Mouse (Mus musculus) inflammation-experienced regulatory T-cells, adult 6 months (primary cell): Measurements from ENCODE around the gene Fam24a. TPM values are rescaled to one million over a fixed set of nuclear protein-coding genes. Genes with fewer than 3 reads are reported as not detected.

Experiments used
- ATAC-seq: one replicate; pipeline ENCODE4 v1.8.0; 2017
- polyA plus RNA-seq, 3 experiments: library from polyadenylated mRNA; unstranded; fragments of 100-300 nt; shearing (Covaris generic); gene quantifications; one replicate each; pipeline ENCODE4 v1.2.1; 2017

Gene Fam24a
- polyA plus RNA-seq = not detected

DNA sequence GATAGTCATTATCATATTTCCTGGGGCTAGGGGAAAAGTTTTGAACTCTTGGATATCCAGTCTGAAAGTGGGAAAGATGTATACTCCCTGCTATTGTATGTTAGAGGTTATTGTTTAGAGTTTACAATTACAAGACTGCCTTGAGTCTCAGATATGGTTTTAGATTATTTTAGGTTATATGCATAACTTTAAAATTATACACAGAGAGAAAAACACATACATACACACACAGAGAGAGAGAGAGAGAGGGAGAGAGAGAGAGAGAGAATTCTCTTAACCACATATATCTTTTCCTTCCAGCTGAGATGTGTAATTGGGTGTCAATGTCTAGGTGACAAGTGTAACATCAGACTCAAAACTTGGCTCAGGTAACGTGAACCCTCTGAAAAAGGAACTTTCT lies at the start of gene Fam24a:
TSS of gene Fam24a (plus strand) at position 301 of the 400 bp plus-strand sequence.
- ATAC-seq = no peak

DNA sequence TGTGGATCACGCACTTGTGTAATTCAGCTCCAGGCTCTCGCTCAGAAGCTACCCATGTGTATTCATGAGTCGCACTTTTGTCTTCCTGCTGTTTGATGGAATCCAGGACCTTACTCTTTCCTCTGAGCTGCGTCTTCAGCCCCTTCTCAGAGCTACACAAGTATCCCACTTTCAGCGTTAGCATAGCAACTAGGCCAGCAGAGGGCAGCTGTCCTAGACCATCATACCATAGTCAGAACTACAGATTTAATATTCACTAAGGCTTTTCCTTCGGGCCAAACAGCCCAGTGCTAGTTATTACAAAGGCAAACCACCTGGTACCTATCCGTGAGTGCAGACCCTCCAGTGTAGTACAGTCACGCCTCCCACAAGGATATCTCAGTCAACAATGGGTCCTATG lies 36.5 kb upstream of the Fam24a start:
- ATAC-seq = no peak

DNA sequence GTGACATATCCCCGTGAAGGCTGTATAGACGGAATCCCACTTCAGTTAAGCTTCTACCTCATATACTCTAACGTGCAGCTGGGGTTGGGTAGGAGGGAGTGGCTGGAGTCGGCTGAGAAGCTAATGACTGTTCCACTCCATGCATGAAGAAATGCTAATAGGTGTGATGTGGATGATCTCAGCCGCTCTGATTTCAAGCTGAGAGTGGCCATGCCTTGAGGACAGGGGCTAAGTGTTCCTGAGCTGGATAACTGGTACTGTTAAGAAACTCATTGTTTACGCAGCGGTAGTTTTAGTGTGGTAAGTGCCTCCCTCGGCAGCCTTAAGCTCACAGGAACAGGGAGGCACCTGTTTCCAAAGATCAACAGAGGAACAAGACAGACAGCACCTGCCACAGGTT lies 30.3 kb upstream of the Fam24a start:
- ATAC-seq = no peak

DNA sequence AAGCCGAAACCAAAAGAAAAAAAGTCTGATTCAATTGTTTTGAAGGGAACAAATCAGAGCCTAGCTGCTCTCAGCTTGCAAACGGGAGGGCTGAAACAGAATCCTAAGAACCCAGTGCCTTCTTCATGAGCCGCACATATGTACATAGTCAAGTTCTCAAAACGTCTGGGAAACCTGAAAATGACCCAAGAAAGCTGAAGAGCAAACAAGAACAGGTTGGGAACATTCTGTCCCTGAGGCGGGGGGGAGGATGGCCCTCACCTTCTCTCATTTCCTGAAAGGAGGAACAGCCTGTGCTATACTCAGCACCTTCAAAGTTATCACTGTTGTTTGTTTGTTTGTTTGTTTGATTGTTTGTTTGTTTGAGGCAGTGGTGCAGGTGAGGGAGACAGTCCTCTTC lies 26.9 kb upstream of the Fam24a start:
- ATAC-seq = no peak

DNA sequence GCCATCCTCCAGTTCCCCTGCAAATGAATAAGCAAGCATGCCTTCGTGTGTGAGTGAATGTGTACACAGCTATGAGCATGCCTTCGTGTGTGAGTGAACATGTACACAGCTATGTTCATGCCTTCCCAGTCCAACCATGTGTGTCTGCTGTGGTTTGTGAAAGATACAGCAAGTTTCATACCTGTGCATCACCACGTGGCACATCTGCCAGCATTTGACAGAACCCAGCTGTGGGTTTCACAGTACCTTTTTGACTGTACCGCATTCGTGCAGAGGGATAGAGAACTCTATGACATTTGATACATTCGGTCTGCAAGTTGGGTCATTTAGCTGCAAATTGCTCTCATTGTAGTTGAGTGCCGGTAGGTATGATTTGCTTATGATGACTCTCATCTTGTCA lies 19.2 kb upstream of the Fam24a start:
- no peak for ATAC-seq

DNA sequence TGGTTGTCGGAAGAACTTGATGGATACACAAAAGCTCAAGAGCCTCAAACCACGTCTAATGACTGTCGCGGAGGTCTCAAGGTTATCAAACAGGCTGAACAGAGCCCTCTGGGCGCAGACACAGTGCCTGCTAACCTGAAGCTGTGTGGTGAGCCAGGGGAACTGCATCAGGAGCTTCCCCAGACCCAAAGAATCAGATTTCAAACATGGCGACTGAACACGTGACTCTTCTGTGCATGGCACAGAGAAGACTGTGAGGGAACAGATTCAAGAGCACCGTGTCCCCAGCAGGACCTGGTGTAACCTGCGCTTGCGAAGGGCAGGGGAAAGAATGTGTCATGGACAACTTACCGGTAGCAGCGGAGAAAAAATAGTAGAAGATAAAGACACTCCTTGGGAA lies 16.1 kb upstream of the Fam24a start:
- ATAC-seq = no peak

DNA sequence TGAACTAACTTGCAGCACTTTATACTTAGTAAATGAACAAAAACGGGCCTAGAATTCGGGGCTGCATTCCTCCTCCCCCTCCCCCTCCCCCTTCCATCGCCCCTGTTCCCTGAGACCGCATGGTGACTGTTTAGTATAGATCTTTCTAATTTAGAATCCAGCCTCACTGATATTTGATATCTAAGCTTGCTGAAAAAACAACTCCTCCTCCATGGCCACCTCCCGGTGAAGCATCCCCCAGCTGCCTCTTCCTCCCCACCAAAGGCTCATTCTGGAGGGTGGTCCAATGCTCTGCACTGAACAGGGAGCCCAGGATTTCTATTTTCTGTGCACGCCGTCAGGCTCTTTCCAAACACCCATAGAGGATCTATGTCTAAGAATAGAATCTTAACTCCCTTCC lies 15.3 kb upstream of the Fam24a start:
- ATAC-seq = no peak

DNA sequence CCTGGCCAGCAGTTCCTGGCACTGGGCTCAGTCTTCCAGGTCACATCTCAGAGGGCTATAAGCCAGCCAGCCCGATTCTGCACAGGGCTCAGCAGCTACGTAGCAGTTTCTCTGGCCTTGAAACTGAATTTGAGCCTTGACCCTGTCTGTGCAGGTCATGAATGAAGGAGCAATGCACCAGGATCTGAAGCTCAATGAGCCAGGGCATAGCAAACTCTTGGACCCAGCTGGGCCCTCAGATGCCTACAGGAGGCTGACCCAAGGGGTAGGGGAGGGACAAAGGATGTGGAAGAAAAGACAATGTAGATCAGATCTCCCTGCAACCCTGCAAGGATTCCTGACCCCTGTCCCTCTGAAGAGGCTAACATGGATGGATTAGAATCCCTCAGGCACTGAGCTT lies 11.5 kb upstream of the Fam24a start, which contains the start of gene Cuzd1:
TSS of gene Cuzd1 (minus strand) at position 101 of the 400 bp plus-strand sequence.
- ATAC-seq = no peak

DNA sequence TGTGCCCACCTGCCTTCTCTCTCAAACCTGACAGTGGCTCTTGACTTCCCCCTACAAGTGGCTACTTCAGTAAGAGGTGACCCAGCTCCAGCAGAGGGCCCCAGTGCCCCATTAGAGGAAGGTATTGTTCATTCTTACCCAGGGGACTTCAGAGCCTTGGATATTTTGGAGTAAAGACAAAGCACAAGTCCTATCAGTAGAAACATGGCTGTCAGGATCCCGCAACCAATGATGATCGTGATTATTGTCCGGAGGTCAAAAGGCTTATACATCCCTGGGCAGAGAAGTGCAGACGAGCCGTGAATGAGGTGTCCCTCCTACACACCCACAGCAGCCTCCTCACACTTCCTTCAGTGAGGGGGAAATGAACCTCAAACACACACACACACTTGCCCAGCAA lies 6.6 kb upstream of the Fam24a start:
- no peak for ATAC-seq

DNA sequence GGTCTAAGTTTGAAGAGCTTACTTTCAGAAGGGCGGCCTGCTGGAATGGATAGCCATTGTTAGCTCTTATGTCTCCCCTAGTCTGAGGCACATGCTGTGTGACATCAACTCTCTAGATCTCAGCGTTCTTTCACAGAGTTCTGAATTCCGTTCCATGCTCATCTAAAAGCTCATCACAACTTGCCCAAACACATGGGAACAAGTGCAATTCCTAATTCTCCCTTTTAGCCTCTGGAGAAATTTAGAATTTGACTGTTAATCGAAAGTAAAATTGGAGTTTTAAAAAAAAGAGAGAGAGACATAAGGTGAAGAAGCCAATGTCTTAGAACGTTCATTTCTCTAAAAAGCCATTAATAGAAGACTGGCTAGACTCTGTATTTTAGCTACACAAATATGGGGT lies 4.2 kb upstream of the Fam24a start, which contains the start of gene Fam24b:
TSS of gene Fam24b (minus strand) at position 101 of the 400 bp plus-strand sequence.
- ATAC-seq = no peak

DNA sequence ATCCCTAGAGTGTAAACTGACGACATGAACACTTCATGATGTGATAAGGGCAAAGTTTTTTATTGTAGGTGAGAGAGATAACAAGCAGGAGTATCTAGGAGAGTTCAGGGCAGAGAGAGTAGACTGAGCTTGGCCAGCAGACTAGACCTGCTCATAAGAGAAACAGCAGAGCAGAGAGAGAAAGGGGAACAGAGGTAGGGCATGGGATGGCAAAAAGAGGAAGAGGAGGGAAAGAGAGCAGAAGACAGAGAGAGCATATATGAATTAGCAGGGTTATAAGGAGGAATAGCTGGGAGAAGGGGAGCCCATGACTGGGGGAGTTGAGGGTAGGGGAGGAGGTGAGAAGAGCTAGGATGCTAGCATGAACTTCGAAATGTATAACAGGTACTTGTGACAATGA lies 2.0 kb upstream of the Fam24a start:
- ATAC-seq = no peak

DNA sequence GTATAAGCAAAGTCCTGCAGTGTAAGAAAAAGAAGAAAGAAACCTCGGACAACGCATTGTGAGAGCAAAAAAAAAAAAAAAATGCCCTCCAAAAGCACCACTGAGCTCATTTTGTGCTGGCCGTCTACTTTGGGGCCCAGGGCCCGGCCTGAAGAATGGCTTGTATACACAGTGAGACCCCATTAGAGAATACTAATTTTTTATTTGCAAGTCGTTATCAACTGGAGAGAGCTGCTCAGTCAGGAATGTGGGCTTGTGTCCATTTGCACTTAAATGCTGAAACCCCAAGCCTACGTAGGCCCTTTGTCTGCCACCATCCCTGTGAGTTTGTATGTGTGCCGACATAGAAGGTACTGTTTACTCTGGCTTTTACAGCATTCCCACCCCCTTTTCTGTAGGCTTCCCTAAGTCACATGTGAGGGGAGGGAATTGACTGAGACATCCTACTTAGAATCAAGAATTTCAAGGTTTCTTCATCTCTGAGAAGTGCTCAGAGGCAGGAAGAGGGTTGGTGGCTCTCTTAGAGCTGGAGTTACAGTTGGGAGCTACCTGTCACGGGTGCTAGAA lies 3.9 kb downstream of the Fam24a start:
- ATAC-seq = no peak

DNA sequence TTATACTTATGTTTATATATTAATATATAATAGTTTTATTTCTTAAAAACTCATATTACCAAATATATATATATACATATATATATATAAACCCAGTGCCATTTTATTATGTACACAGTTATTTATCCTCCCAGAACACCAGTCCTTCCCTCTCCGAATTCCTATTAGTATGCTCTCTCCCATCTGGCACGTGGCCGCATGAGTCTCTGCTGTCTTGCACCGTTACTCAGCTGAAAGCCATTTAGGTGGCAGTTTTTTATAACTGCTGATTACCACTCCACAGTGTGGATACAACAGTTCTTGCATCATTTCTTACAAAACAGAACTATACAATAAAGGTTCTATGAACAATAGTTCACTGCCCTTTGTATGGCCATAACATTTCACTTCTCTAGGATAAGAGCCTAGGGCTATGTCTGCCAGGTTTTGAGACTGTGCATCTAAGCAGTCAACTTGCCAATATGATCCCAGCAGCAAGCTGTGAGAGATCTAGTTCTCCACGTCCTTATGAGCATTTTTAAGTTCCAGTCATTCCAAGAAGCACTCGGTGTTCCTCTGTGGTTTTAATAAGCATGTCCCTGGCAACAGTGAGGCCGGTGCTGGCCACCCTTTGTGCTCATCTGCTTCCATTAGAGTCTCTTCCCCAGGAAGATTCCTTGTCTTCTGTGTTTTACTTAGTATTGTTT lies 12.3 kb downstream of the Fam24a start:
- ATAC-seq = no peak

DNA sequence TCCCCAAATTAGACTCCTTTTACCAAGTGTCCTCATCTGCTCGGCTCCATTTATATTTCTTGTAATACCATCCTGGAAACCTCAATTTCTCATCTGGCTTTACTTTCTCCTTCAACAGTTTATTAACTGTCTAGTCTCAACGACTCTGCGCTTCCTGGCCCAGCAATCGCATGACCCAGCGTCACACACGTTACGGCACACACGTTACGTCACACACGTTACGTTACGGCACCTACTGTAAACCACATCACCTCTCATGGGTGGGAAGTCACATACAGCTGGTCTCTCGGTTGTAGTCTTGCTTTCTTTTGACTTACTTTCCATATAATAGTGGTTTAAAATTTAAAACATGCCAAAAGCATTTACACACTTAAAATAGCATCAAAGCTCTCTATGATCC lies 22.4 kb downstream of the Fam24a start:
- ATAC-seq = no peak

DNA sequence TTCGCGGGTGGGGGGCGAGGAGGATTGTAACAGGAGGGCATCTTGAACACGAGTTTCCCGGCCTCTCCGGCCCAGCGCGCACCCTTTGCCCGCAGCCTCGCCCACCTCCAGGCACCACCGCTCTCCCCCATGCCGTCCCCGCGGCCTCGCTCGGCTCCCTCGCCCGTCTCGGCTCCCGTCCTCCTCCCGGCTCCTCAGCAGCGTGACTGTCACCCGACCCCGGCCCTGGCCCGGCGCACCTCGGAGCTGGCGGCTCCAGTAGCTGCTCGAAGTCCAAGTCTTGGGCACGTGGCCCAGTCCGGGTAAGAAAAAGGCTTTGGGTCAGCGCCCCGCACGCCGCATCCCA lies 28.6 kb downstream of the Fam24a start:
- ATAC-seq = peak; percentile 47

DNA sequence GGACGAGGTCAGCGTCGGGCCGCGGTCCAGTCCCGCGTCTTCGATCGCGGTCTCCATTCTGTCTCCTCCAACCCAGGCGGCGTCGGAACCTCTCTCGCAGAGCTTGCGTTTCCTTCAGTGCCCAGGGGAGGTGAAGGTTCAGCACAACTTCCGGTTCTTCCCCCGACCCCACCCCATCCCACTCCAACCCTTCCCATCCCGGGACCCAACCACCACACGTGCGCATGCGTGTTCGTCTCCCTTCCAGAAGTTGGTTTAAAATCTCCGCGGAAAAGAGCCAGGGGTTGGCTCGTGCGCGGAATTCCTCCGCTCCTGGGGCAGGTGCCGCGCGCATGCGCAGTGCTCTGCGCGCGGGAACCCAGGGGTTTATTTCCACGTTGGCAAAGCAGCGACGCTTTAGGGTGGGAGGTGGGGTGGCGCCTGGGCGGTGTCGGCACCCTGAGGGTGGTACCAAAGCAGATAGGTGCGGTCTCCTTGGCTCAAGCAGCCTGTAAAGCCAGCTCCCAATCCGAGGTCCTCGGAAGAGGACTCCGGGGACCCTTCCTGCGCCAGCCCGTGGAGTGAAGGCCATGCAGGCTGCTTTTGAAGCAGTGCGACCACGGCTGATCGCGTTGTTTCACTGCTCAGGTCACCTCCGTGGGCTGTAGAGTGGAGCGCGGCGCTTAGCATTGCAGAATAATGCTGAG lies 29.1 kb downstream of the Fam24a start, which contains the start of gene 2310057M21Rik:
TSS of gene 2310057M21Rik (minus strand) at position 145 of the 686 bp plus-strand sequence.
- peak; percentile 91 for ATAC-seq

DNA sequence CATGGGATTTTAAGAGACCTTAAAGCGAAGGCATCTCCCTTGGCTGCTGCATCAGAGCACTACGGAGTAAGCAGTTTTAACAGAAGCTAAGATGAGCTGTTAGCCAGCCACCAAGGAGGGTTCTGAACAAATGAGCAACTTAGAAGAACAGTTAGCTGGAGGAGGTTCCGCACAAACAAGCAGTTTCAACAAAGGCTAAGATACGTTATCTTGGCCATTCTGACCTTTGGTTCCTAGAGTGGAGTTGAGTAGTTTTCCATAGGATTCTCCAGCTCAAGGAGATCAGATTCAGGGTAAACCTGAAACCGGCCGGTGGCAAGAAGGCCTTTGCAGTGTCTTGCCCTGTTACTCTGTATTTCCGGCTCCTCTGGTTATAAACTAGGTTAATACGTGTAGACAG lies 30.5 kb downstream of the Fam24a start:
- ATAC-seq = no peak

DNA sequence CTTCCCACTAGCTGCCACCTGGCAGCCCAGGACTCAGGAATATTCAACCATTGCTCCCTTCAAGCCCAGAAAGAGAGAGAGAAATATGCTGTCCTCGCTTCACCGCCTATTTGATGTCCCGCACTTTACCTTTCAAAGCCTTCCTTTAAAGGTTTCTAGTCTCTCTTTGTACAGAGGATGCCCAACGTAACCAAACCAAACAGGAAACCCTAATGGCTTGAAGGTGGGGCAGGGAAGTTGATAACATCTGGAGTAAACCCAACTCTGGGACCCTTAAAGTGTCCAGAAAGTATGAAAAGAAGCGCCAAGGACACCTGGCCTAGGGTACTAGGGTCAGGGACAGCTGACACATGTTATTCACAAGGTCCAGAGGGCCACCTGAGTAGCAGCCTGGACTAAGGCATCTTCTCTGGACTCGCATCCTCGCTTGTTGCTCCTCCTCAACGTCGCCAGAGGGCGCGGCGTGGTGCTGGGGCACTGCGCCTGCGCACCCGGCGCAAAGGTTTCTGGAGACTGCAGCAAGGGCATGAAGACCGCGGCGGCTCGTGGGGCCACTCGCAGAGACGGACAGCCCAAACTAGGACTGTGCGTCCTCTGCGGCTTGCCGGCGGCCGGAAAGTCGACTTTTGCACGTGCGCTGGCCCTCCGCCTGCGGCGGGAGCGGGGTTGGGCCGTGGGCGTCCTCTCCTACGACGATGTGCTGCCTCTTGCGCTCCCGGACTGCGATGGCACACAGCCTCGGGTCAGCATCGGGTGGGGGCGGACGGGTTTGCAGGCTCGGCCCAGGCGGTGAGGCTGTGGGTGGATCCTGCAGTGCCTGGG lies 37.2 kb downstream of the Fam24a start, which contains the start of gene Pstk:
TSS of gene Pstk (plus strand) at position 494 of the 822 bp plus-strand sequence.
- ATAC-seq = peak; percentile 88

DNA sequence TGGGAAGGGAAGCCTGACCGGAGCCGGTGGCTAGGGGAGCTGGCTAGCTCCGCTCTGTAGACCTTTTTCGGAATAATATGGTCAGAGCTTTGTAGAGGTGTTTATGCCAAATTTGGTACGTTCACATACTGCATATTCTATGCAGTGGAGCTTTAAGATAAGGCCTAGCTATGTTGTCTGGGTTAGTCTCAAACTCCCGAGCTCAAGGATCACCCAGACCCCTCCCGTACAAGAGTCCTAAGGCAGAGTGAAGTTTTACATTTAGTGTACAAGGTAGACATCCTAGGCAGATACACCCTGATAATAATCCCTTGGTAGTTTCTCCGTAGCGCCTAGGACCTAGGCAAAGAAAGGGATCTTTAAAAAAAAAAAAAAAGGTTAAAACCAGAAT lies 37.8 kb downstream of the Fam24a start:
- peak; percentile 1 for ATAC-seq

DNA sequence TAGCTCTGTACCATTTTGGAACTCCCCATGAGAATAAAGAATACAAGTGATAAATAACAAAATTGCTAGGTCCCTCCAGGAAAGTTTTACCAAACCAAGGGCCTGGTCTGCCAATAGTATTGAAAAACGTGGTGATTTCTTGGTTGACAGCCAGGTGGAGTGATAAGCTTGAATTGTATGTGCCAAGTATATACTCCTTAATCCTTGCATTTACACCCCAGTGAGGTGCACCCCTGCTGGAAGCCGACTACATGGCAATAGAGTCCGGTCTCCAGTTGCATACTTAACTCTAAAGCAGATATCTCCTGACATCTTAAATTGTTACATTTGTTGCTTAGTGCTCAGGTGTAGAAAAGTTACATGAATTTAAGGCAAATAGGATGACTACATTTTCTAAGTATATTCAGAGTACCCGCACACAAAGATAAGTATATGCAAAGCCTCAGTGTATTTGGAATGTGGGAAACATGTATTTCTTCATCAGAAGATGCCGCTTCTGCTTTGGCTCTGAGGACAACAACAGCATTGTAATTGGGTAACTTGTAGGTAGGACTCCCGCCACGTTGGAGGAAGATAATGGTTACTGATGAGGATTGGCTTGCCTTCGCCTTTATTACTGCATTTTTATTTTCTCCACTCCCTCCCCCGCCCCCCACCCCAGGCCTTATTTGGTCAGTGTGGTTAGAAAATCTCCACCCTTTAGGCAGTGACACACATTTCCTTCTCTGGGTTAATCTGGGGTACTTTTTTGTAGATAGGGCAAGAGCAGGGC lies 38.4 kb downstream of the Fam24a start:
- ATAC-seq = no peak
